Mouse (Mus musculus) erythroblast, embryonic 14.5 days (primary cell): ENCODE results near the gene Zfp366.

Source experiments
- GATA1 ChIP-seq: IDR thresholded peaks from 2 replicates; pipeline ENCODE4 v1.6.1; 2012; ENCODE audit warnings: low read length, inconsistent platforms, mixed read lengths
- TAL1 ChIP-seq: IDR thresholded peaks from 3 replicates; pipeline ENCODE4 v1.6.1; 2012; ENCODE audit warnings: low read length, inconsistent platforms, mixed read lengths

GRCm38 (mm10) chr13:99217984-99218383 is 33.4 kb downstream of the Zfp366 start:
- TF ChIP-seq GATA1 (no peak), TAL1 (no peak)
